Comparison of ENCODE assay signal across 7 mouse cellular contexts in genomic region chr9:56417948-56418737, GRCm38 (mm10). TPM values are rescaled to one million over a fixed set of nuclear protein-coding genes. Genes with fewer than 3 reads are reported as not detected.
DNase-seq lines count a peak whose midpoint lies in the region; ATAC-seq and TF ChIP-seq lines count a peak whose summit lies in the region.

Gene Peak1 (minus strand): TSS chr9:56418067.
Gene Hmg20a (plus strand): TSS chr9:56418609.

- DNase-seq in adrenal gland, postnatal 10 days, result peak; percentile 100
- peak; percentile 100 for DNase-seq in embryonic facial prominence, embryonic 10.5 days (ENCODE audit: low spot score)
- peak; percentile 96 for DNase-seq in gonadal fat pad, adult 2 months (ENCODE audit: low read depth)
- peak; percentile 100 for DNase-seq in left cerebral cortex, postnatal 4 days

- no peak for TF ChIP-seq CTCF in intestine, postnatal 0 days (IDR thresholded peaks at IDR 0.05; ENCODE audit: low read depth)
- no peak for TF ChIP-seq CTCF in small intestine, adult 2 months (IDR thresholded peaks at IDR 0.05; ENCODE audit: extremely low read depth, insufficient read length, insufficient replicate concordance, low read depth, low read length)

- under 1% methylated on average over 59 of the region's 59 CpGs for WGBS in embryonic facial prominence, embryonic 10.5 days
- under 1% methylated on average over 58 of the region's 59 CpGs for WGBS in intestine, postnatal 0 days
- under 1% methylated on average over 59 of the region's 59 CpGs for WGBS in midbrain, embryonic 12.5 days
- WGBS in small intestine, adult 2 months, result under 1% methylated on average over 59 of the region's 59 CpGs

- peak within 1 kb of the TSS; percentile 83 for H3K4me2 ChIP-seq in intestine, postnatal 0 days (replicated peaks; ENCODE audit: low read depth)
- H3K4me2 ChIP-seq in midbrain, embryonic 12.5 days (replicated peaks), result peak within 1 kb of the TSS; percentile 71

- ATAC-seq in intestine, postnatal 0 days, result peak; percentile 99
- peak; percentile 91 for ATAC-seq in midbrain, embryonic 12.5 days (ENCODE audit: low FRiP score, low read depth)

- intact Hi-C loops in left cerebral cortex, postnatal 4 days (cut with DNase I), result loop anchor here (5.0 to 10.0 kb wide), 2 partner anchors 89 to 203 kb away; no protein-coding TSS in a partner anchor

- TF ChIP-seq POLR2A in small intestine, adult 2 months (IDR thresholded peaks at IDR 0.05; ENCODE audit: low read depth, low read length), result peak; percentile 85

- H3K36me3 ChIP-seq in embryonic facial prominence, embryonic 10.5 days (replicated peaks), result no peaks in the 10 kb centered on the region
- H3K36me3 ChIP-seq in intestine, postnatal 0 days (ENCODE audit: control insufficient read depth, insufficient read depth), result no peaks in the 10 kb centered on the region
- H3K36me3 ChIP-seq in midbrain, embryonic 12.5 days, result no peaks in the 10 kb centered on the region
- no peaks in the 10 kb centered on the region for H3K36me3 ChIP-seq in small intestine, adult 2 months (ENCODE audit: control insufficient read depth, insufficient read depth, low read length)

- H3K27ac ChIP-seq in embryonic facial prominence, embryonic 10.5 days (replicated peaks), result peak within 1 kb of the TSS; percentile 94
- H3K27ac ChIP-seq in intestine, postnatal 0 days (ENCODE audit: low read depth, low read length), result peak within 1 kb of the TSS; percentile 90
- H3K27ac ChIP-seq in midbrain, embryonic 12.5 days (replicated peaks), result peak within 1 kb of the TSS; percentile 94
- peak within 1 kb of the TSS; percentile 86 for H3K27ac ChIP-seq in small intestine, adult 2 months (ENCODE audit: insufficient read depth, low read depth, low read length)

- no peaks in the 10 kb centered on the region for H3K9me3 ChIP-seq in embryonic facial prominence, embryonic 10.5 days
- no peaks in the 10 kb centered on the region for H3K9me3 ChIP-seq in intestine, postnatal 0 days (ENCODE audit: control insufficient read depth)
- no peaks in the 10 kb centered on the region for H3K9me3 ChIP-seq in midbrain, embryonic 12.5 days

- H3K27me3 ChIP-seq in embryonic facial prominence, embryonic 10.5 days (replicated peaks; ENCODE audit: low read depth, poor library complexity, severe bottlenecking), result no peaks in the 10 kb centered on the region
- no peaks in the 10 kb centered on the region for H3K27me3 ChIP-seq in intestine, postnatal 0 days (replicated peaks; ENCODE audit: control insufficient read depth, insufficient read depth, low read length)
- no peaks in the 10 kb centered on the region for H3K27me3 ChIP-seq in midbrain, embryonic 12.5 days
- no peaks in the 10 kb centered on the region for H3K27me3 ChIP-seq in small intestine, adult 2 months (ENCODE audit: control insufficient read depth, insufficient read depth, low read length)

- peak within 1 kb of the TSS; percentile 87 for H3K9ac ChIP-seq in intestine, postnatal 0 days (ENCODE audit: low read depth, low read length)
- peak within 1 kb of the TSS; percentile 76 for H3K9ac ChIP-seq in midbrain, embryonic 12.5 days (replicated peaks)

- H3K4me1 ChIP-seq in embryonic facial prominence, embryonic 10.5 days, result peaks cover 38% of the 10 kb centered on the region
- no peaks in the 10 kb centered on the region for H3K4me1 ChIP-seq in intestine, postnatal 0 days (replicated peaks; ENCODE audit: control insufficient read depth, insufficient read depth, low read length)
- peaks cover 25% of the 10 kb centered on the region for H3K4me1 ChIP-seq in midbrain, embryonic 12.5 days
- no peaks in the 10 kb centered on the region for H3K4me1 ChIP-seq in small intestine, adult 2 months (ENCODE audit: control insufficient read depth, insufficient read depth, insufficient read length, low read length)

- H3K4me3 ChIP-seq in embryonic facial prominence, embryonic 10.5 days, result peak within 1 kb of the TSS; percentile 80
- H3K4me3 ChIP-seq in intestine, postnatal 0 days (ENCODE audit: low read depth, low read length), result peak within 1 kb of the TSS; percentile 90
- H3K4me3 ChIP-seq in midbrain, embryonic 12.5 days, result peak within 1 kb of the TSS; percentile 83
- peak within 1 kb of the TSS; percentile 89 for H3K4me3 ChIP-seq in small intestine, adult 2 months (ENCODE audit: low read depth, low read length)

RNA-seq across cellular contexts. Expression of gene Peak1, which starts in this region (rescaled TPM):
- 10 to 100 TPM; 37.0 to 46.9 TPM for total RNA-seq in adrenal gland, postnatal 10 days (2021)
- 7.3 and 7.5 TPM in 2 replicates for polyA plus RNA-seq in embryonic facial prominence, embryonic 10.5 days (2016; fragmentation: Nextera tagmentation; extraction: Ambion mirVana)
- 12.2 and 14.2 TPM in 2 replicates for polyA plus RNA-seq in gonadal fat pad, adult 2 months (2012; rRNA removed)
- 5.9 and 6.4 TPM in 2 replicates for polyA plus RNA-seq in intestine, postnatal 0 days (2015; fragmentation: Nextera tagmentation; extraction: Ambion mirVana)
- 10 to 100 TPM; 17.7 to 18.6 TPM for total RNA-seq in left cerebral cortex, postnatal 4 days (2021)
- polyA plus RNA-seq in midbrain, embryonic 12.5 days (2016; fragmentation: Nextera tagmentation; extraction: Ambion mirVana), result 3.9 and 5.0 TPM in 2 replicates
- polyA plus RNA-seq in small intestine, adult 2 months (2012; rRNA removed), result 4.0 and 13.0 TPM in 2 replicates

RNA-seq across cellular contexts. Expression of gene Hmg20a, which starts in this region (rescaled TPM):
- 10 to 100 TPM; 33.0 to 46.5 TPM for total RNA-seq in adrenal gland, postnatal 10 days (2021)
- 61.3 and 61.7 TPM in 2 replicates for polyA plus RNA-seq in embryonic facial prominence, embryonic 10.5 days (2016; fragmentation: Nextera tagmentation; extraction: Ambion mirVana)
- 30.5 and 32.5 TPM in 2 replicates for polyA plus RNA-seq in gonadal fat pad, adult 2 months (2012; rRNA removed)
- 12.9 and 14.3 TPM in 2 replicates for polyA plus RNA-seq in intestine, postnatal 0 days (2015; fragmentation: Nextera tagmentation; extraction: Ambion mirVana)
- total RNA-seq in left cerebral cortex, postnatal 4 days (2021), result 10 to 100 TPM; 81.6 to 83.9 TPM
- polyA plus RNA-seq in midbrain, embryonic 12.5 days (2016; fragmentation: Nextera tagmentation; extraction: Ambion mirVana), result 80.5 and 85.8 TPM in 2 replicates
- 5.7 and 11.0 TPM in 2 replicates for polyA plus RNA-seq in small intestine, adult 2 months (2012; rRNA removed)

Comparison
In these comparisons a context has a peak if more than half of its experiments do, and no peak if none do; other contexts are left out.
1. Peak in every context shown above with its lines: DNase-seq, ATAC-seq, H3K4me3 ChIP-seq and H3K27ac ChIP-seq.